ENCODE assay signal across 7 mouse cellular contexts in genomic region chr13:23575271-23575851, GRCm38 (mm10). TPM values are rescaled to one million over a fixed set of nuclear protein-coding genes. Genes with fewer than 3 reads are reported as not detected.
DNase-seq lines count a peak whose midpoint lies in the region; TF ChIP-seq lines count a peak whose summit lies in the region.

Gene Hist1h3d (plus strand): TSS chr13:23575763.

- peak; percentile 74 for DNase-seq in CD4-positive, CD25-positive, alpha-beta regulatory T cell, adult 2 months (ENCODE audit: low read depth, low spot score)
- DNase-seq in MEL-GATA-1-ER (ENCODE audit: extremely low read depth, low read depth) = peak; percentile 95
- peak; percentile 42 for DNase-seq in heart, postnatal 4 days
- peak; percentile 69 to 83 for DNase-seq in left cerebral cortex, adult 9 months (ENCODE audit: low spot score in 2 of 2)
- DNase-seq in spleen, adult 2 months (ENCODE audit: low read depth in 1 of 2, low spot score in 2 of 2) = peak; percentile 41 to 79

- no peak; the same call in 1 of the 2 replicates for TF ChIP-seq POLR2A in embryonic fibroblast, embryonic 13.5 days (IDR thresholded peaks at IDR 0.05; ENCODE audit: low read depth, low read length)
- TF ChIP-seq POLR2A in spleen, adult 2 months (IDR thresholded peaks at IDR 0.05; ENCODE audit: low read depth, low read length) = peak; percentile 27; the same call in 1 of the 2 replicates

- no peaks in the 10 kb centered on the region for H3K27me3 ChIP-seq in megakaryocyte, embryonic 14.5 days (replicated peaks)
- no peaks in the 10 kb centered on the region for H3K27me3 ChIP-seq in spleen, adult 2 months (ENCODE audit: control insufficient read depth, insufficient read depth, low read length)

- H3K4me1 ChIP-seq in embryonic fibroblast, embryonic 13.5 days (ENCODE audit: control insufficient read depth, insufficient read depth, low read length) = no peaks in the 10 kb centered on the region
- H3K4me1 ChIP-seq in megakaryocyte, embryonic 14.5 days = peaks cover 33% of the 10 kb centered on the region
- H3K4me1 ChIP-seq in spleen, adult 2 months (ENCODE audit: control insufficient read depth, insufficient read depth, insufficient read length) = peaks cover 2% of the 10 kb centered on the region; the same call in 1 of the 2 replicates

- H3K9me3 ChIP-seq in megakaryocyte, embryonic 14.5 days = no peaks in the 10 kb centered on the region

- under 1% methylated on average over 18 of the region's 18 CpGs for WGBS in spleen, adult 2 months

- TF ChIP-seq CTCF in embryonic fibroblast, embryonic 13.5 days (IDR thresholded peaks at IDR 0.05; ENCODE audit: borderline replicate concordance, insufficient read depth, low read length) = no peak
- no peak for TF ChIP-seq CTCF in spleen, adult 2 months (IDR thresholded peaks at IDR 0.05; ENCODE audit: extremely low read depth, insufficient read depth, insufficient read length, insufficient replicate concordance)

- H3K27ac ChIP-seq in embryonic fibroblast, embryonic 13.5 days (ENCODE audit: insufficient read depth, low read length) = peak within 1 kb of the TSS; percentile 85
- H3K27ac ChIP-seq in spleen, adult 2 months (ENCODE audit: insufficient read depth, low read length) = peak within 1 kb of the TSS; percentile 83

- H3K4me3 ChIP-seq in embryonic fibroblast, embryonic 13.5 days (ENCODE audit: insufficient read depth, low read length) = peak within 1 kb of the TSS; percentile 54
- peak within 1 kb of the TSS; percentile 89 for H3K4me3 ChIP-seq in megakaryocyte, embryonic 14.5 days (replicated peaks)
- H3K4me3 ChIP-seq in spleen, adult 2 months (ENCODE audit: extremely low read depth, insufficient read depth, insufficient read length) = peak within 1 kb of the TSS; percentile 55

- H3K36me3 ChIP-seq in megakaryocyte, embryonic 14.5 days (replicated peaks; ENCODE audit: low read length) = no peaks in the 10 kb centered on the region
- H3K36me3 ChIP-seq in spleen, adult 2 months (ENCODE audit: control insufficient read depth, insufficient read depth, low read length) = no peaks in the 10 kb centered on the region

RNA-seq across cellular contexts. Expression of gene Hist1h3d, which starts in this region (rescaled TPM):
- polyA plus RNA-seq in embryonic fibroblast, embryonic 13.5 days (2011; ENCODE audit: insufficient read length, low read depth, missing spikeins) = 2.4 and 5.1 TPM in 2 replicates
- 10 to 100 TPM; 52.4 to 58.7 TPM for total RNA-seq in heart, postnatal 4 days (2021)
- 4.6 and 5.9 TPM in 2 replicates for polyA plus RNA-seq in megakaryocyte, embryonic 14.5 days (2012; ENCODE audit: insufficient read depth, low replicate concordance)
- polyA plus RNA-seq in spleen, adult 2 months (2012; rRNA removed) = 20.9 and 27.9 TPM in 2 replicates

Comparison
In these comparisons a context has a peak if more than half of its experiments do, and no peak if none do; other contexts are left out.
1. Peak in every context shown above with its lines: DNase-seq, H3K4me3 ChIP-seq and H3K27ac ChIP-seq.
2. DNase-seq: peak in every context shown above with its lines; median percentile 95 in MEL-GATA-1-ER; 76 in left cerebral cortex, adult 9 months; 74 in CD4-positive, CD25-positive, alpha-beta regulatory T cell, adult 2 months; 60 in spleen, adult 2 months; 42 in heart, postnatal 4 days.